Mouse (Mus musculus) mouse embryonic stem cell (cell line): ENCODE data around the gene Gm20388.

Experiments
- in situ Hi-C, 2 experiments: fragments of 300-500 bp; cut with MboI; formaldehyde crosslinking; loops; 1 replicate in 1 of 2; 3 replicates in 1 of 2; pipeline ENCODE4 v1.14.3; 2019 to 2020; ENCODE audit warnings: low sequenced_read_pairs in 2 of 2, low pct_unique_long_range_greater_than_20kb in 1 of 2, mixed read lengths in 1 of 2; ENCODE audit not compliant: unreplicated experiment in 1 of 2

Gm20388 gene

GRCm38 (mm10) chr8:121152394-121152793 is 1241.8 kb downstream of the Gm20388 start:
- in situ Hi-C loops: no loop called here

GRCm38 (mm10) chr8:121156990-121157491 is 1246.4 kb downstream of the Gm20388 start:
- in situ Hi-C loops: no loop called here

- in situ Hi-C loops: no loop called here
Observed at GRCm38 (mm10) chr8:121158812-121159211, 1248.2 kb downstream of the Gm20388 start.

GRCm38 (mm10) chr8:121161437-121161836 is 1250.8 kb downstream of the Gm20388 start:
- in situ Hi-C loops: no loop called here

- in situ Hi-C loops: no loop called here
Observed at GRCm38 (mm10) chr8:121162413-121162812, 1251.8 kb downstream of the Gm20388 start.

GRCm38 (mm10) chr8:121162906-121163695 is 1252.5 kb downstream of the Gm20388 start:
- in situ Hi-C loops: no loop called here

GRCm38 (mm10) chr8:121164017-121164469 is 1253.4 kb downstream of the Gm20388 start:
- in situ Hi-C loops: no loop called here

- in situ Hi-C loops: no loop called here
Observed at GRCm38 (mm10) chr8:121168033-121168432, 1257.4 kb downstream of the Gm20388 start.

GRCm38 (mm10) chr8:121170116-121170515 is 1259.5 kb downstream of the Gm20388 start:
- in situ Hi-C loops: no loop called here

GRCm38 (mm10) chr8:121170626-121171552 is 1260.2 kb downstream of the Gm20388 start:
- in situ Hi-C loops: no loop called here

- in situ Hi-C loops: no loop called here
Observed at GRCm38 (mm10) chr8:121172567-121172966, 1261.9 kb downstream of the Gm20388 start.

GRCm38 (mm10) chr8:121174178-121174577 is 1263.5 kb downstream of the Gm20388 start:
- in situ Hi-C loops: no loop called here

- in situ Hi-C loops: no loop called here
Observed at GRCm38 (mm10) chr8:121174721-121175539, 1264.3 kb downstream of the Gm20388 start.

GRCm38 (mm10) chr8:121175540-121176090 is 1265.0 kb downstream of the Gm20388 start:
- in situ Hi-C loops: no loop called here

GRCm38 (mm10) chr8:121176291-121176690 is 1265.7 kb downstream of the Gm20388 start:
- in situ Hi-C loops: no loop called here

GRCm38 (mm10) chr8:121180474-121181284 is 1270.0 kb downstream of the Gm20388 start:
- in situ Hi-C loops: no loop called here

GRCm38 (mm10) chr8:121181285-121181884 is 1270.7 kb downstream of the Gm20388 start:
- in situ Hi-C loops: no loop called here
